Mouse (Mus musculus): ENCODE results near the gene Pi4kb.
"Not testable (repeated sequence)": the region's sequence is repeated elsewhere in the genome, so short reads cannot be mapped to it uniquely, and the experiment has no call there.

Gene Pi4kb

GRCm38 (mm10) chr3:94974528-94975422 lies at the start of gene Pi4kb:
Pi4kb (plus strand) TSS chr3:94974731.
- DNase-seq (ENCODE audit: low read depth, low spot score): peak; percentile 92

GRCm38 (mm10) chr3:94926301-94926736 lies 48.2 kb upstream of the Pi4kb start:
- not testable (repeated sequence) for DNase-seq (ENCODE audit: low read depth, low spot score)

- not testable (repeated sequence) for DNase-seq (ENCODE audit: low read depth, low spot score)
Measured at GRCm38 (mm10) chr3:94928979-94929378, 45.6 kb upstream of the Pi4kb start.

- not testable (repeated sequence) for DNase-seq (ENCODE audit: low read depth, low spot score)
Measured at GRCm38 (mm10) chr3:94930386-94931266, 43.9 kb upstream of the Pi4kb start.

GRCm38 (mm10) chr3:94931427-94932082 lies 43.0 kb upstream of the Pi4kb start:
- DNase-seq (ENCODE audit: low read depth, low spot score): not testable (repeated sequence)

GRCm38 (mm10) chr3:94932279-94932678 lies 42.3 kb upstream of the Pi4kb start:
- DNase-seq (ENCODE audit: low read depth, low spot score): not testable (repeated sequence)

- peak; percentile 43 for DNase-seq (ENCODE audit: low read depth, low spot score)
Measured at GRCm38 (mm10) chr3:94932809-94933564, 41.5 kb upstream of the Pi4kb start, which contains the start of gene Selenbp1. Selenbp1 (plus strand) TSS chr3:94933056.

- DNase-seq (ENCODE audit: low read depth, low spot score): not testable (repeated sequence)
Measured at GRCm38 (mm10) chr3:94933604-94934003, 40.9 kb upstream of the Pi4kb start.

- DNase-seq (ENCODE audit: low read depth, low spot score): not testable (repeated sequence)
Measured at GRCm38 (mm10) chr3:94934564-94934963, 40.0 kb upstream of the Pi4kb start.

GRCm38 (mm10) chr3:94935332-94935731 lies 39.2 kb upstream of the Pi4kb start:
- DNase-seq (ENCODE audit: low read depth, low spot score): not testable (repeated sequence)

GRCm38 (mm10) chr3:94936147-94936546 lies 38.4 kb upstream of the Pi4kb start:
- not testable (repeated sequence) for DNase-seq (ENCODE audit: low read depth, low spot score)

GRCm38 (mm10) chr3:94937194-94937593 lies 37.3 kb upstream of the Pi4kb start:
- DNase-seq (ENCODE audit: low read depth, low spot score): not testable (repeated sequence)

GRCm38 (mm10) chr3:94940033-94940432 lies 34.5 kb upstream of the Pi4kb start:
- DNase-seq (ENCODE audit: low read depth, low spot score): not testable (repeated sequence)

GRCm38 (mm10) chr3:94942211-94942967 lies 32.1 kb upstream of the Pi4kb start:
- not testable (repeated sequence) for DNase-seq (ENCODE audit: low read depth, low spot score)

- not testable (repeated sequence) for DNase-seq (ENCODE audit: low read depth, low spot score)
Measured at GRCm38 (mm10) chr3:94943706-94944105, 30.8 kb upstream of the Pi4kb start.

- no peak for DNase-seq (ENCODE audit: low read depth, low spot score)
Measured at GRCm38 (mm10) chr3:94948066-94948614, 26.4 kb upstream of the Pi4kb start.

GRCm38 (mm10) chr3:94949645-94950044 lies 24.9 kb upstream of the Pi4kb start:
- DNase-seq (ENCODE audit: low read depth, low spot score): no peak

- no peak for DNase-seq (ENCODE audit: low read depth, low spot score)
Measured at GRCm38 (mm10) chr3:94952806-94953205, 21.7 kb upstream of the Pi4kb start.

GRCm38 (mm10) chr3:94953384-94953763 lies 21.2 kb upstream of the Pi4kb start:
- DNase-seq (ENCODE audit: low read depth, low spot score): no peak
